Mouse (Mus musculus) heart, adult 18-20 months (tissue): ENCODE results near the gene Gm4297. TPM values are rescaled to one million over a fixed set of nuclear protein-coding genes. Genes with fewer than 3 reads are reported as not detected.
"Not testable (repeated sequence)": the region's sequence is repeated elsewhere in the genome, so short reads cannot be mapped to it uniquely, and the experiment has no call there.

ENCODE experiments used
- DNase-seq, 2 experiments: peaks; one replicate each; pipeline ENCODE4 v3.0.0; 2021 to 2022; ENCODE audit warnings: mixed read lengths in 1 of 2
- long read RNA-seq, 2 experiments: library from polyadenylated mRNA; stranded (forward); transcript quantifications; one replicate each; pipeline ENCODE4 v2.0.0; 2021
- microRNA-seq, 2 experiments: library from miRNA; unstranded; fragments of <30 nt; microRNA quantifications; one replicate each; pipeline ENCODE4 v1.2.0; 2022
- total RNA-seq, 2 experiments: library from RNA; stranded (reverse); gene quantifications; 2 replicates each; pipeline ENCODE4 v1.2.3; 2021

The Gm4297 gene
- total RNA-seq = not detected
- long read RNA-seq, experiment 1 = 0 reads
- long read RNA-seq, experiment 2 = 0 reads

DNA sequence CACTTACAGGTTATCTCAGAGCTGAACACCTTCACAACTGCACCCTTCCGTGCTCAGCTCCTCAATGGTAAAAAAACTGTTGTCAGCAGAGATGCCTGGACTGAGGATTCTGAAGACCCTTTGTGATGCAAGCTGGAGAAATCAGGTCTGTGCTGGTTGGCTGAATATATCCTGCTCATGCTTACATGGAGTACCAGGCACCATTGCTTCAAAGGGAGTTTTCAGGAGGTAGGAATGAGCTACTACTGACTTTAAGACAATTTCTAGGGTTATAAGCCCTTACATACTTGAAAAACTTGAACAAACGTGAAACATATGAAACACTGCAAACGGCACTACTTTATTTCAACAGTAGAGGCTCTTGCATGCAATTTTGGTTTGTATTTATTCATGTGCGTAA lies at the start of gene Gm4297:
Gene Gm4297, minus strand, starts transcription at position 101 of the 400 bp plus-strand sequence.
- not testable (repeated sequence) for DNase-seq

Small RNA genes lying within 50 kb of the gene (microRNA-seq; reads per million reads assigned to microRNA genes)
- gene Gm27839 (0 reads per million in 2 experiments), gene Gm27910 (0 reads per million in 2 experiments)

Other genes starting within 250 kb of the Gm4297 start
- not detected for gene Gm5934, start 74.1 kb downstream of the Gm4297 start, total RNA-seq
- not detected for gene Gm5935, start 200.3 kb upstream of the Gm4297 start, total RNA-seq